Mouse (Mus musculus) left cerebral cortex, adult 2 months (tissue): ENCODE measurements around the gene Gm13691. TPM values are rescaled to one million over a fixed set of nuclear protein-coding genes. Genes with fewer than 3 reads are reported as not detected.
"Not testable (repeated sequence)": the region's sequence is repeated elsewhere in the genome, so short reads cannot be mapped to it uniquely, and the experiment has no call there.

Source experiments
- DNase-seq, 2 experiments: peaks; one replicate each; pipeline ENCODE4 v3.0.0; 2021 to 2022; ENCODE audit warnings: low spot score in 2 of 2, mixed read lengths in 1 of 2; ENCODE audit errors: extremely low spot score in 1 of 2
- H3K27ac ChIP-seq: fragments of 200-600 bp; 2 replicates; pipeline ENCODE4 v1.8.1; 2022
- H3K4me3 ChIP-seq: fragments of 200-600 bp; 2 replicates; pipeline ENCODE4 v1.8.1; 2022
- CTCF ChIP-seq: fragments of 200-600 bp; IDR thresholded peaks from 2 replicates; pipeline ENCODE4 v1.8.1; 2022; ENCODE audit warnings: antibody characterized with exemption, mild to moderate bottlenecking, moderate library complexity
- intact Hi-C: fragments of 180-260 bp; cut with DNase I; formaldehyde crosslinking; loops from one replicate; pipeline ENCODE4 v1.15.1; 2025
- total RNA-seq, 2 experiments: library from RNA; stranded (reverse); gene quantifications; 2 replicates each; pipeline ENCODE4 v1.2.3; 2021

Gene Gm13691
- total RNA-seq, 2 experiments from 2014 or later: 1.6 to 1.7 TPM

- DNase-seq: no peak
- TF ChIP-seq CTCF: no peak
- Histone ChIP-seq H3K27ac (no peak overlapping the region), H3K4me3 (no peak overlapping the region)
- intact Hi-C loops: no loop called here
Measured at GRCm38 (mm10) chr2:84008913-84009312, 18.6 kb downstream of the Gm13691 start.

GRCm38 (mm10) chr2:84009818-84010217, 19.5 kb downstream of the Gm13691 start:
- no peak overlapping the region for H3K4me3 ChIP-seq
- intact Hi-C loops: no loop called here
- H3K27ac ChIP-seq: no peak overlapping the region
- TF ChIP-seq CTCF: no peak
- no peak for DNase-seq

- TF ChIP-seq CTCF: no peak
- no peak for DNase-seq
- Histone ChIP-seq H3K27ac (no peak overlapping the region), H3K4me3 (no peak overlapping the region)
- intact Hi-C loops: no loop called here
Measured at GRCm38 (mm10) chr2:84014572-84014971, 24.2 kb downstream of the Gm13691 start.

- intact Hi-C loops, H3K27ac ChIP-seq, DNase-seq, H3K4me3 ChIP-seq: not testable (repeated sequence)
Measured at GRCm38 (mm10) chr2:84016291-84016690, 25.9 kb downstream of the Gm13691 start.

GRCm38 (mm10) chr2:84018330-84018729, 28.0 kb downstream of the Gm13691 start:
- no peak overlapping the region for H3K4me3 ChIP-seq
- no peak overlapping the region for H3K27ac ChIP-seq
- no peak for TF ChIP-seq CTCF
- DNase-seq: no peak
- intact Hi-C loops: no loop called here

- H3K4me3 ChIP-seq: no peak overlapping the region
- H3K27ac ChIP-seq: no peak overlapping the region
- intact Hi-C loops: no loop called here
- DNase-seq: no peak
- no peak for TF ChIP-seq CTCF
Measured at GRCm38 (mm10) chr2:84019519-84020305, 29.4 kb downstream of the Gm13691 start.

GRCm38 (mm10) chr2:84021930-84022329, 31.6 kb downstream of the Gm13691 start:
- intact Hi-C loops: no loop called here

GRCm38 (mm10) chr2:84022905-84023304, 32.6 kb downstream of the Gm13691 start:
- intact Hi-C loops: no loop called here
- Histone ChIP-seq H3K27ac (peak overlapping the region; percentile 24; the same call in 1 of the 2 replicates), H3K4me3 (no peak overlapping the region)
- DNase-seq: peak; percentile 30 to 34
- TF ChIP-seq CTCF: no peak

More at GRCm38 (mm10) chr2:84021930-84022329, 31.6 kb downstream of the Gm13691 start:
- H3K4me3 ChIP-seq: no peak overlapping the region
- no peak for TF ChIP-seq CTCF
- no peak for DNase-seq
- no peak overlapping the region; the same call in 1 of the 2 replicates for H3K27ac ChIP-seq

- DNase-seq: no peak
- TF ChIP-seq CTCF: no peak
- intact Hi-C loops: no loop called here
- H3K4me3 ChIP-seq: no peak overlapping the region
- peak overlapping the region; percentile 21; the same call in 1 of the 2 replicates for H3K27ac ChIP-seq
Measured at GRCm38 (mm10) chr2:84023319-84023718, 33.0 kb downstream of the Gm13691 start.

- no peak for TF ChIP-seq CTCF
- no peak for DNase-seq
- H3K27ac ChIP-seq: no peak overlapping the region
- intact Hi-C loops: no loop called here
- no peak overlapping the region for H3K4me3 ChIP-seq
Measured at GRCm38 (mm10) chr2:84025217-84025616, 34.9 kb downstream of the Gm13691 start.

GRCm38 (mm10) chr2:84032505-84032904, 42.2 kb downstream of the Gm13691 start:
- no peak for TF ChIP-seq CTCF
- intact Hi-C loops: no loop called here
- no peak overlapping the region for H3K27ac ChIP-seq
- H3K4me3 ChIP-seq: no peak overlapping the region
- no peak for DNase-seq

GRCm38 (mm10) chr2:84035997-84036396, 45.6 kb downstream of the Gm13691 start:
- intact Hi-C loops: no loop called here
- no peak overlapping the region for H3K4me3 ChIP-seq
- H3K27ac ChIP-seq: no peak overlapping the region
- no peak for TF ChIP-seq CTCF
- DNase-seq: no peak

- Histone ChIP-seq H3K4me3 (no peak overlapping the region), H3K27ac (no peak overlapping the region)
- no peak for DNase-seq
- TF ChIP-seq CTCF: peak; percentile 53
- intact Hi-C loops: loop anchor here (1.0 kb wide), 1 partner anchor 392 kb away; no protein-coding TSS in a partner anchor
Measured at GRCm38 (mm10) chr2:84037304-84037703, 47.0 kb downstream of the Gm13691 start.

- intact Hi-C loops: loop anchor here (1.0 kb wide), 1 partner anchor 391 kb away; no protein-coding TSS in a partner anchor
- H3K27ac ChIP-seq, H3K4me3 ChIP-seq, DNase-seq: not testable (repeated sequence)
Measured at GRCm38 (mm10) chr2:84037943-84038342, 47.6 kb downstream of the Gm13691 start.
